Mouse (Mus musculus): Measurements from ENCODE around the gene Agfg2.
A peak's percentile ranks its signal among the peaks of the same experiment; 100 is the strongest.
"Not testable (repeated sequence)": the region's sequence is repeated elsewhere in the genome, so short reads cannot be mapped to it uniquely, and the experiment has no call there.

The Agfg2 gene

GRCm38 (mm10) chr5:137641054-137641453, 43.5 kb downstream of the Agfg2 start, which contains the start of gene Sap25:
Gene Sap25 (plus strand): TSS chr5:137641334.
- DNase-seq = no peak

DNA sequence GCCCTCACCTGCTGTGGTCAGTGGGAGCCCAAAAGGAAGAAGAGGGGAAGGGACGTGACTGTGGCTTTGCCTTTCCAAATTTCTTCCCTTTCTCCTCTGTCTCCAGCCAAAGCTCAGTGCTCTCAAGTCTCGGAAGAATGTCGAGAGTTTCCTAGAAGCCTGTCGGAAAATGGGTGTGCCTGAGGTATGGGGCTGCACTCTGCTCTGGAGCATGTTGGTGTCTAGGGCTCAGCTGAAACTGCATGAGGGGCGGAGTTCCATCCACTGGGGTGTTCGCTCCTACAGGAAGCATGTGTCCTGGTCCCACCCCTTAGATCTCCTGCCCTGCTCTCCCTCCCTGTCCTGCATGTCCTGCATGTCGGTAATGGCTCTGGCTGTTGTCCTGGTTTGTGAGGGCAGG, 45.1 kb downstream of the Agfg2 start:
- DNase-seq = no peak

DNA sequence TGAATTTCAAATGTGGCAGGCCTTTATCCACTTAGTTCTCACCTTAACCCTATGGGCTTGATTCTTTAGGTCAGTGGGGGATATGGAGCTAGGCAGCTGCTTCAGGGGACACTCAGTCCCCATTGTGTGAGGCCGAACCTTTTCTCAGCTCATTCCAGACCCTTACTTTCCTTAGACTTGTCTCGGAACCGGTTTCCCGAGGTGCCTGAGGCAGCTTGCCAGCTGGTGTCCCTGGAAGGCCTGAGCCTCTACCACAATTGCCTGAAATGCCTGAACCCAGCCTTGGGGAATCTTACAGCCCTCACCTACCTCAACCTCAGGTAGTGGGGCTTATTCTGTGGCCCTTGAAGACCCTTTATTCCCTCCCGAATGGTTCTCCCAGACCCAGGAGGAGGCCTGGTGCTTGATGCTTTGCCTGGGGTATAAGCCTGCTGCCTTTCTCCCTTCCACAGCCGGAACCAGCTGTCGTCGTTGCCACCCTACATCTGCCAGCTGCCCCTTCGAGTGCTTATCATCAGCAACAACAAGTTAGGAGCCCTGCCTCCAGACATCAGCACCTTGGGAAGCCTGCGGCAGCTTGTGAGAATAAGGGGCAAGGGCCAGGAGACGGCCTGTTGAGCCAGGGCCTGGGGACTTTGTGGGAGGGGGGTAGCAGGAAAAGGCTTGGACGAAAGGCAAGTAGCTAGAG, 51.0 kb downstream of the Agfg2 start:
- no peak for DNase-seq

DNA sequence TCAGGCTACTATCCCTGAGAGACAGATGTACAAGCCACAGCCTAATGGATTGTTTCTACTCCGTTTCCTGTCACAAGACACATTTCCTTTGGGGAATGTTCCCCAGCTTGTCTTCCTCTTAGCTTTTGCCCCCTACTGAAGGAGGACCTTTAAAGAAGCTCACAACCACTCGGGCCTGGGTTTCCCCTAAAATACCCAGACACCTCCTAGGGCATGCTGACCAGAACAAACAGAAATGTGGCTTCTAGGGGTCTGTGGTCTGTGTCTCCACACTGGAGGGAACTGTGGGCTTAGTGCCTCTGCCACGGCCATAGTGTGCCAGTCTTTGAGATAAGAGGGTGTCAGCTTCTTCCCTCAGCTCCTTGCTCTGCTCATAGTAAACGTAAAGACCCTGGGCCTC, 52.9 kb downstream of the Agfg2 start:
- DNase-seq = no peak

- DNase-seq = peak; percentile 74
Measured at GRCm38 (mm10) chr5:137631171-137631570, 53.4 kb downstream of the Agfg2 start.

- peak; percentile 46 for DNase-seq
Measured at GRCm38 (mm10) chr5:137630602-137631001, 53.9 kb downstream of the Agfg2 start.

GRCm38 (mm10) chr5:137629906-137630545, 54.5 kb downstream of the Agfg2 start:
- no peak for DNase-seq

DNA sequence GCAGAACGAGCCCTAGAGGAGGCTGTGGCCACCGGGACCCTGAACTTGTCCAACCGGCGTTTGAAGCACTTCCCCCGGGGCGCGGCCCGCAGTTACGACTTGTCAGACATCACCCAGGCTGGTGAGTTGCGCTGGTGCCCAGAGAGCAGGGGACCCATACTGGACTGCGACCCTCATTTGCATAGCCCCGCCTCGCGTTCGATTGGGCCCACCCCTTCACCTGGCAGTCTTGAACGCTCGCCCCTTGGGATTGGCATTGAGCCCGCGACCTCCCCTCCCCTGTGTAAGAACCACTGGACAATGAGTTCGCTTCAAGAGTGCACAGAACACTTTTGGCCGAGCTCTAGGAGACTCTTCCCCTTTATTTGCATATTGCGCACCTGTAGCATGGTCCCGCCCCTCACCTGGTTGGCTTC, 55.2 kb downstream of the Agfg2 start:
- DNase-seq = no peak

DNA sequence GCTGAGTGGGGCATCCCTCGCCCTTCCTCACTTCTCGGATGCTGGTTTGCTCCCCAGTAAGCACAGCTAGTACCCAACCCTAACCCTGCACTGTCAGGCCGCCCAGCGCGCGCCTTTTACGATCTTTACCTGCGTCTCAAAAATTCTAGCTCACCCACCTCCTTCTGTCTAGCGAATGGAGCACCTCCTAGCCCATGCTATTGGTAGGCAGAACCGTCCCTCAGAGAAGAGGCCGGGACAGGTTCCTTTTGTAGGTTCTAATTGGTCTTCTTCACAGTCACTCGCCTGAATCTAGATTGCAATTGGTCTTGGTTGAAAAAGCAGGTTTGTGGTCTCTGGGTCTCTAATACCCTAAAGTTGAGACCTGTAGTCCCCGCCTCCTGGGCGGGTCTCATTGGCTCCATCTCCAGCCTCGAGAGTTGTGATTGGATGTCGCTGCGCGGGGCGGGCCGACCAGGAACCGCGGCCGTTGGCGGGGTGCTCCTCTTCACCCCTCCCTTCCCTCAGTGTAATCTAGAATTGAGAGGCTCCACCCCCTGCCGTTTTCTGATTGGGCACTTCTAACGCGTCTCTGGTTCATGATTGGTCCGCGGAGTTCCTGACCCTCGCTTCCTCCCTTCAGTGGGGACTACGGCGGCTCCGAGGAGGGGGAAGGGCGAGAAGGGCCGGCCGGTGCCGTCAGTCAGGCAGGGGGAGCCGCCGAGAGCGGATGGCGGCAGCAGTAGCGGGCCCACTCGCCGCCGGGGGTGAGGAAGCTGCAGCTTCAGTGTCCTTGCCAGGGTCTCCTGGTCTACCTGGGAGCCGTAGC, 55.8 kb downstream of the Agfg2 start, which contains the start of the genes Fbxo24, Lrch4 and Gm20605:
TSS of gene Fbxo24 (minus strand) at position 505 of the 808 bp plus-strand sequence.
TSS of gene Lrch4 (plus strand) at position 624 of the 808 bp plus-strand sequence.
TSS of gene Gm20605 (plus strand) at position 678 of the 808 bp plus-strand sequence.
- DNase-seq = peak; percentile 100

DNA sequence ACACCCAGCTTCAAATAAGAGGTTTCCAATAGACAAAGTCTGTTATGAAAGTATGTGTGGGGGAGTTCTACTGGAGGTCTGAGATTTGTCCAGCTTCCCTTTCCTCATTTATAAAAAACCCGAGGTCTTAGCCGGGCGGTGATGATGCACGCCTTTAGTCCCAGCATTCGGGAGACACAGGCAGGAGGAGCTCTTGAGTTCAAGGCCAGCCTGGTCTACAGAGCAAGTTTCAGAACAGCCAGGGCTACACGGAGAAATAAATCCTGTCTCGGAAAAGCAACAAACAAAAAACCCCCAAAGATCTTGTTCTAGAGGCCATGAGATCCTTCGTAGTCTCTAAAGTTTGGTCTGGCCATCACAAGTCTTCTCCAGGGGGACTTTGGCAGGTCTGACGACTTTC, 56.5 kb downstream of the Agfg2 start:
- DNase-seq = no peak

DNA sequence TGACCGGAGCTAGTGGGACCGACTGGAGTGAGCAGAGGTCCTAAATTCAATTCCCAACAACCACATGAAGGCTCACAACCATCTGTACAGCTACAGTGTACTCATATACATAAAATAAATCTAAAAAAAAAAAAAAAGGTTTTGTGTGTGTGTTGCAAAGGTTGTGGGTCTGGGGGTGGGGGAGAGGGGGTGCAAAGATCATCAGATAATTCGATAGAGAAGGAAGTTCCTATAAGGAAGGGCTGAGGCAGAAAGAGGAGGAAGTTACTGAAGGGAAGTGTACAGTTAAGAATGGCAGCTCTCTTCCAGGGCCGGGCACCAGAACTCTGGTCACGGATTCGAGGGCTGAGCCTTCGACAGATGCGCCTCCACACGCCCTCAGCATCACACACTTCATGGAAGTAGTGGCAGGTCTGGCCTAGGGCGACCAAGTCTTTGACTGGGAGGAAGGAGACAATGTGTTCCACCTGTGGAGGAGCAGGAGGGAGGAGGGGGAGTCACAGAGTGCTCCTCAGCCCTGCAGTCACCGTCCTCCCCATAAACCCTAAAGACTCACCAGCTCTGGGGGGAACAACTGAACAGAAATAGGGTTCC, 60.5 kb downstream of the Agfg2 start:
- DNase-seq = no peak

GRCm38 (mm10) chr5:137615347-137615746, 69.2 kb downstream of the Agfg2 start:
- no peak for DNase-seq

GRCm38 (mm10) chr5:137614921-137615320, 69.6 kb downstream of the Agfg2 start:
- DNase-seq = not testable (repeated sequence)

DNA sequence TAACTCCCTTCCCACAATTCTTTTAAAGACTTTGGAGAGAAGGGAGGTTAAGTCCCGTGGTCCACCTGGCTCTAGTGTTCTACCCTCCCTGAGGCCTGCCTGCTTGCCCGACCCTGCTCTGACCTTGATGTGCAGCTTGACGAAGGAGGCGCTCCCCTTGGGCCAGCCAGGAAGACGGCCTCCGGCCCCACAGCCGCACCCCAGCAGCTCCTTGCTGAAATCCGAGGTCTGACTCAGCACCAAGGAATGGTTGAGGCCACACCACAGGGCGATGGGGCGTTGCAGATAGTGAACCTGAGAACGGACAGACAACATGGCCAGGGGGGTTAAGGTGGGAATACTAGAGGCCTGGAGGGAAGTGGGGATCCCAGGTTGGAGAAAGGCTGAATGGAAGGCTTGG, 71.0 kb downstream of the Agfg2 start, which contains the start of gene Pcolce:
TSS of gene Pcolce (minus strand) at position 235 of the 400 bp plus-strand sequence.
- DNase-seq = no peak

DNA sequence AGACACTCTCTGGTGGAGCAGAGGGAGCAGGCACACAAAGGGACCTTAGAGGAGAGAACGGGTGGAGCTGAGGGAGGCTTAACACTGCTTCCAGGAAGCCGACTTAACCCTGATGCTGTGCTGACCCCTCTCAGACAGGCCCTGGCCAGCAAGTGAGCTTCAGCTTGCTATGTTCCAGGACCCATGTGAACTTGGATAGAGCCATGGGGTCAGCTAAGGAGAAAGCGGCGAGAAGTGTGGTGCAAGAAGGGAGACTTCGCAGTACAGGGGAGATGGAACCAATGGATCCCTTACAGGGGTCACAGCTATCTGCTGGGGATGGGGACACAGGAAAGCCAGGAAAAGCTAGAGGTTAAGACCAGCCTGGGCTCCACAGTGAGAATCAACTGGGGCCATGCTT, 71.5 kb downstream of the Agfg2 start:
- no peak for DNase-seq

GRCm38 (mm10) chr5:137611245-137611602, 73.3 kb downstream of the Agfg2 start:
- DNase-seq = no peak

DNA sequence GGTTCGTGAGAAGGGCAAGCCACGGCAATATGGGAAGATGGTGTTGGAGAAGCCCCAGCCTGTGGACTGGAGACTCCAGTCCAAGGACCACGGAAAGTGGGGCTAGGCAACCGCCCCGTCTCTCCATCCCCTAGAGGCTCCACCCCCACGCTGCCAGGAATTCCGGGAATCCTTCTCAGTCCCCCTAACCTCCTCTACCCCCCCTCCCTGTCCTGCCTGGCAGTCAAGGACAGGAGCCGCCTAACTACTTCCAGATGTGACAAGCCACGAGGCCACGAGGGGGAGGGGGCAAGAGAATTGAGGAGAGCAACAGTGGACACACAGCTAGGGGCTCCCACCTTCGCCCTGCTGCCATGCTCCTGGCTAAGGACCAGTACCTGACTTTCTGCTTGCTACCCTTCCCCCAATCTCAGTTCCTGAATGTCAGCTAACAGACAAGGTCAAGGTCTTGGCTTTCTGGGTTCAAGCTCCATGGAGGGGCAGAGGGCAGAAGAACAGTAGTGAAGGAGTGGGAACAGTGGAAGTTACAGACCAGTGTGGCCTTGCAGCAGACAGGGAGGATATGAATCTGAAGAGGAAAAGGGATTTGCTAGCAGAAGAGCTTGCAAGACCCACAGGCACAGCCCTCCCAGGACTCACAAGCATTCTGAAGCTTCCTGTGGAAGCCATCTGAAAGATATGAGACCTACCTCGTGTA, 73.8 kb downstream of the Agfg2 start:
- DNase-seq = no peak

DNA sequence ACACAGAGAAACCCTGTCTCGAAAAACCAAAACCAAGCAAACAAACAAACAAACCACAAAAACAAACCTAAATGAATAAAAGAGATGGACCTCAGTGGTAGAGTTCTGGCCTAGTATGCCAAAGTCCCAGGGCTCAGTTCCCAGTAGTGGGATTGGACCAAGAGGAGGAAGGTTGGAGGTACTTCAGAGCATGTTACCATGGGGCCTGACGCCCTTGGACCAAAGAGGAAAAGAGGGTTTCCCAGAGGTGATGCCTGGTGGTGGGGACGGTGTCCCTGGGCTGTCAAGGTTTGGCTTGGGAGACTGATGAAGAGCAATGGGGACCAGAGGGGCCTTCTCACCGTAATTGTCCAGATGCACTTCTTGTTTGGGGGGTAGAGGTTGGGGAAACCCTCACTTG, 74.5 kb downstream of the Agfg2 start:
- no peak for DNase-seq

DNA sequence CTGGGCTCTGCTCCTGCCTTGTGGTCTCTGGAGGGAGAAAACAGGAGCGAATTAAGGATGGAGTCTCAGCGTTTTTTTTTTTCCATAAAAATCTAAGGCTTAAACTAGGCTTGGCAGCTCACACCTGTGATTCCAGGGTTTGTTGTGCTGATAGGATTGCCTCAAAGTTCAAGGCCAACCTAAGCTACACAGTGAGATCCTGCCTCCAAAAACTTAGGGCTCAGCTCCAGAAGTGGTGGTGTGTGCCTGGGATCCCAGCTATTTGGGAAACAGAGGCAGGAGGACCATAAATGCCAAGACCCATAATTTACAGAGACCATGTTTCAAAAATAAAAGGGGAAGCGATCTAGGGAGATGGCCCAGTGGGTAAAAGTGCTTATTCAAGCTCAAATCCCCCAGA, 75.2 kb downstream of the Agfg2 start:
- no peak for DNase-seq

GRCm38 (mm10) chr5:137608654-137609190, 75.8 kb downstream of the Agfg2 start:
- no peak for DNase-seq

GRCm38 (mm10) chr5:137607860-137608653, 76.5 kb downstream of the Agfg2 start:
- DNase-seq = no peak
